Mouse (Mus musculus): Measurements from ENCODE around the gene Olfr507.
"Not testable (repeated sequence)": the region's sequence is repeated elsewhere in the genome, so short reads cannot be mapped to it uniquely, and the experiment has no call there.

DNA sequence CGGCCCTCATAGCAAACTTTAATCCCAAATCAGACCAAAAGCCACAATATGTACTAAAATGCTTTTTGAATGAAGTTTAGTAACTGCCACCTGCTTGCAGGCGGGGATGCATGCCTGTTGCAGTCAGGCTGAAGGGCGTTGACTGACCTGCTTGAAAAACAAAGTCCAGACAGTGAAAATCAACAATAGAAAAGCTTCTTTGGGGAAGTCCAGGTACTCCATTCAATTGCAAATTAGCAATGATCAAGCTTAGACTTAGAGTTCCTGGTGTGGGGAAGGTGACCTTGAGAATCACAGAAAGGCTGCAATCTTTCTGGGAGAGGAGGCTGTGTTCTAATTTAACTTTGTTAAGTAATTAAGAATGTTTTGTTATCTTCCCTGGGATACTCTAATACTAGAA lies 19.7 kb upstream of the Olfr507 start:
- TF ChIP-seq CTCF (IDR thresholded peaks at IDR 0.05; ENCODE audit: low read depth, low read length); GATA1 (IDR thresholded peaks at IDR 0.05; ENCODE audit: borderline replicate concordance, low read length); POLR2AphosphoS5 (IDR thresholded peaks at IDR 0.05; ENCODE audit: insufficient replicate concordance, low read depth, low read length); TAL1 (conservative IDR thresholded peaks at IDR 0.05; ENCODE audit: low read depth, low read length); GATA2 (IDR thresholded peaks at IDR 0.05; ENCODE audit: borderline replicate concordance, low read depth, low read length): not testable (repeated sequence)
